Mouse (Mus musculus): ENCODE measurements at regions not wholly inside any gene's neighbourhood (a gene's known extent, or its start where the extent isn't known, plus 50 kb on each side); places are given as distances from the start of the nearest gene placed in this dataset.

GRCm38 (mm10) chr9:50408396-50408795 is 63.6 kb upstream of the Rpl10-ps3 start:
- TF ChIP-seq CTCF (IDR thresholded peaks at IDR 0.05; ENCODE audit: low read depth) (no peak), EP300 (IDR thresholded peaks at IDR 0.05; ENCODE audit: low read depth) (no peak)
